ENCODE assay signal across 28 mouse cellular contexts in genomic region chrX:151509906-151510305, GRCm38 (mm10).
"Had no signal": no experiment of that assay in that cellular context is flagged by ENCODE, and none has a peak within 500 bp of the region (broad histone marks: within the 10 kb centered on the region; RNA-seq: fewer than 3 reads in every experiment).

No protein-coding gene starts in this region.

- H3K4me3 ChIP-seq: embryonic facial prominence, embryonic 10.5 days; embryonic facial prominence, embryonic 12.5 days; embryonic facial prominence, embryonic 13.5 days; embryonic facial prominence, embryonic 15.5 days; erythroblast, embryonic 14.5 days; forebrain, embryonic 10.5 days; forebrain, embryonic 12.5 days; forebrain, embryonic 13.5 days; forebrain, embryonic 15.5 days; gastrocnemius, adult 2 months; heart, adult 2 months had no signal

- H3K27me3 ChIP-seq: embryonic facial prominence, embryonic 12.5 days; embryonic facial prominence, embryonic 13.5 days; embryonic facial prominence, embryonic 15.5 days; forebrain, embryonic 12.5 days; forebrain, embryonic 13.5 days; forebrain, embryonic 15.5 days had no signal

- H3K4me1 ChIP-seq: embryonic facial prominence, embryonic 10.5 days; embryonic facial prominence, embryonic 12.5 days; embryonic facial prominence, embryonic 13.5 days; embryonic facial prominence, embryonic 15.5 days; forebrain, embryonic 10.5 days; forebrain, embryonic 12.5 days; forebrain, embryonic 13.5 days; forebrain, embryonic 15.5 days had no signal

- H3K36me3 ChIP-seq: embryonic facial prominence, embryonic 10.5 days; embryonic facial prominence, embryonic 12.5 days; embryonic facial prominence, embryonic 13.5 days; embryonic facial prominence, embryonic 15.5 days; forebrain, embryonic 10.5 days; forebrain, embryonic 12.5 days; forebrain, embryonic 15.5 days had no signal

- H3K27ac ChIP-seq: embryonic facial prominence, embryonic 10.5 days; embryonic facial prominence, embryonic 12.5 days; embryonic facial prominence, embryonic 13.5 days; embryonic facial prominence, embryonic 15.5 days; forebrain, embryonic 10.5 days; forebrain, embryonic 12.5 days; forebrain, embryonic 13.5 days; forebrain, embryonic 15.5 days; gastrocnemius, adult 2 months; heart, adult 2 months had no signal

- H3K9ac ChIP-seq: embryonic facial prominence, embryonic 12.5 days; embryonic facial prominence, embryonic 13.5 days; embryonic facial prominence, embryonic 15.5 days; forebrain, embryonic 12.5 days; forebrain, embryonic 13.5 days; forebrain, embryonic 15.5 days; forebrain, postnatal 0 days had no signal

- H3K4me2 ChIP-seq: embryonic facial prominence, embryonic 12.5 days; embryonic facial prominence, embryonic 13.5 days; embryonic facial prominence, embryonic 15.5 days; forebrain, embryonic 12.5 days; forebrain, embryonic 13.5 days; forebrain, embryonic 15.5 days had no signal

- DNase-seq: cerebellum, adult 8-10 months; cerebellum, adult 9-10 months; cerebellum, adult 9-11 months; cerebellum, postnatal 10 days; cerebellum, postnatal 14 days; cerebellum, postnatal 25 days; cerebellum, postnatal 36 days; embryo, embryonic 11 days; forebrain, postnatal 0 days; gastrocnemius, adult 2 months; gastrocnemius, postnatal 10 days; gastrocnemius, postnatal 14 days; gastrocnemius, postnatal 25 days; gastrocnemius, postnatal 36 days; heart, adult 11 months; heart, adult 18-20 months; heart, adult 2 months had no signal

- ATAC-seq: forebrain, embryonic 13.5 days; forebrain, embryonic 14.5 days; forebrain, embryonic 15.5 days; forebrain, embryonic 16.5 days; forebrain, postnatal 0 days had no signal

- H3K9me3 ChIP-seq: embryonic facial prominence, embryonic 10.5 days; embryonic facial prominence, embryonic 12.5 days; embryonic facial prominence, embryonic 13.5 days; embryonic facial prominence, embryonic 15.5 days; forebrain, embryonic 10.5 days; forebrain, embryonic 12.5 days; forebrain, embryonic 13.5 days; forebrain, embryonic 15.5 days had no signal
